Mouse (Mus musculus): ENCODE results near the gene Uncx. TPM values are rescaled to one million over a fixed set of nuclear protein-coding genes. Genes with fewer than 3 reads are reported as not detected.

The Uncx gene
- polyA plus RNA-seq, 1 experiment from 2014 or later = not detected

DNA sequence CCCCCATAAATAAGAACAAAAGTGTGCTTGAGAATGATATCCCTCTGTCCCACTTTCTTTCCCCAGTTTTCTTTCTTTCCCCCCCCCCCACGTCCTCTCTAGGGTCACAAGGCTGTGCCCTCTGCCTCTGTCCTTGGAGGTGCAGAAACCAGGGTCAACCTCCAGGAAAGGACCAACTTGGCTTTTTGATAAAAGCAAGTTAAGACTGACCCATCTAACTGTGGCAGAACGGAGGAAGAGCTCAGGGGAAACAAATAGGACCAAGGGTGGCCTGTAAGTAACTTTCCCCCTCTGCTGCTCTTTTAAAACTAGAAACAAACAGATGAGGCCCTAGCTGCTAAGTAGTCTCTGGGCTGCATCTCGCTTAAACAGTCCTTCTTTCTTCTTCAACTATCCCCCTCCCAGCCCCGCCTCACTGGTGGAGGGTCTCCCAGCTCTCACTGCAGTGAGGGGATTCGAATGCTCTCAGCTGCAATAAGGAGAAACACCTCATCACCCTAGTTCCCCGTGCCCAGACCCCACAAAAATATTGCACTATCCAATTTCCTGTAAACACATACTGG lies 12.9 kb downstream of the Uncx start:
- ATAC-seq (ENCODE audit: insufficient number of reproducible peaks, insufficient read depth, low FRiP score, low read depth) = no peak
- WGBS = 15% methylated on average over 6 of the region's 6 CpGs
- Histone ChIP-seq H3K4me1 (ENCODE audit: control insufficient read depth, insufficient read depth, low read length) (peaks cover 16% of the 10 kb centered on the region), H3K4me3 (ENCODE audit: low read depth, low read length) (no peak overlapping the region), H3K9ac (replicated peaks; ENCODE audit: low read depth, low read length) (no peak overlapping the region), H3K9me3 (ENCODE audit: control insufficient read depth, low read depth, low read length) (no peaks in the 10 kb centered on the region), H3K27me3 (ENCODE audit: control insufficient read depth, insufficient read depth, low read length) (peaks cover 62% of the 10 kb centered on the region), H3K4me2 (replicated peaks; ENCODE audit: low read depth, low read length) (no peak overlapping the region), H3K27ac (ENCODE audit: low read length) (no peak overlapping the region), H3K36me3 (ENCODE audit: control insufficient read depth, insufficient read depth, low read length) (no peaks in the 10 kb centered on the region)

DNA sequence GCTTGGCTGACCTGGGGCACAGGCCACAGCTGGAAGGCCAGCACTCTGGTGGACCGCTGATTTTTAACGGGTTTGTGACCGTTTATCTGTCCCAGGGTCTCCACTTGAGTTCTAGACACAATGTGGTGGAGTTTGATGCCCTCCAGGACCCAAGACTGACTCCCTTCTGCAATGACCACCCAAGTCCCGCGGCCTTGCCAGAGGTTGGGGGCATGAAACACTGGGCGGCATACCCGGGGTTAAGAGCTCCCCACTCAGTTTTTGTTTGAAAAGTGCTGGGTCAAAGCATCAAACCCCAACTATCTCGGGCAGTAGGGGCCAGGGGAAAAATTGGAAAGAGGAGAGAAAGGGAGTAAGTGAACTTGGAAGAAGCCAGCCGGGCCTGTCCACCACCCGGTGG lies 13.8 kb downstream of the Uncx start:
- Histone ChIP-seq H3K4me1 (ENCODE audit: control insufficient read depth, insufficient read depth, low read length) (peaks cover 16% of the 10 kb centered on the region), H3K9ac (replicated peaks; ENCODE audit: low read depth, low read length) (no peak overlapping the region), H3K9me3 (ENCODE audit: control insufficient read depth, low read depth, low read length) (no peaks in the 10 kb centered on the region), H3K4me2 (replicated peaks; ENCODE audit: low read depth, low read length) (no peak overlapping the region), H3K27me3 (ENCODE audit: control insufficient read depth, insufficient read depth, low read length) (peaks cover 57% of the 10 kb centered on the region), H3K27ac (ENCODE audit: low read length) (no peak overlapping the region), H3K36me3 (ENCODE audit: control insufficient read depth, insufficient read depth, low read length) (no peaks in the 10 kb centered on the region), H3K4me3 (ENCODE audit: low read depth, low read length) (no peak overlapping the region)
- no peak for ATAC-seq (ENCODE audit: insufficient number of reproducible peaks, insufficient read depth, low FRiP score, low read depth)
- WGBS = 8% methylated on average over 10 of the region's 10 CpGs

DNA sequence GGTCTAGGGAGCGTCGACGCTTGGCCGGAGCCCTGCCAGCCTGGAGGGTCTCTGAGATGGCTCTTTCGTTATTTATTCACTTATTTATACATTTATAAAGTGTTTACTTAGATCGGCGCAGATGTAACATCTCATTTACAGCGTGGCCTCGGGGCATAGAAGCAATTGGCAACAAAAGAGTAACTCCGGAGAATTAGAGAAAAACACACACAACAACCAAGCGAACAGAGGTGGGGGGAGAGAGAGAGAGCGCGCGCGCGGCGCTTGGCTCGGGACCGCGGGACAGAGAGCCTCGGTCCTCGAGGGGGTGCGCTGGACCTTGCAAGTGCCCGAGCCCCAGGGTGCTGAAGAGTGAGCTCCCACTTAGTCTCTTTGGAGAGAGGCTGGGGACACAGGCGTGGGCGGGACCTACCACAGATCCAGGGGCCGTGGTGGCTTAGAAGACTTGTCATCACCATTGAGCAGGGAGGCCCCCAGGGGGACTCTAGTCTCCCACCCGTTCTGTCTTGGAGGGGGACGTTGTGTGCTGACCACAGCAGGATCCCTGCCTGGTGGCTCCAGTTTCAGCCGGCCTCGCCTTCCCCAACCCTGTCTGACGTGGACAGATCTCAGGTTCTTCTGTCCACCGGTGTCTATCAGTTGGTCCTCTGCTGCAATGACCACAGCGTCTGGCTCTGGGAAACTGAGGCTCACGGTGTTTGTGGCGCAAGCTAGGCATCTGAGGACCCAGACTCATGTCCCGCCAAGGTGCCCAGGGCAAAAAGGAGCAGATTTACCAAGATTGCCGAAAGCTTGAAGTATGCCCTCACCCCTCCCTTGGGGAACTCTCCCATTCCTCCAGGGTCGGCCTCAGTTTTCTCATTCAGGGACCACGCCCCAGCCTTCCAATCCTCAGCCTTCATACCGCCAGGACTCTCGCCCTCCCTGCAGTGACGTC lies 14.5 kb downstream of the Uncx start:
- ATAC-seq (ENCODE audit: insufficient number of reproducible peaks, insufficient read depth, low FRiP score, low read depth) = 0 out of 2 replicates have a peak, but pooled peaks have one; percentile 34

DNA sequence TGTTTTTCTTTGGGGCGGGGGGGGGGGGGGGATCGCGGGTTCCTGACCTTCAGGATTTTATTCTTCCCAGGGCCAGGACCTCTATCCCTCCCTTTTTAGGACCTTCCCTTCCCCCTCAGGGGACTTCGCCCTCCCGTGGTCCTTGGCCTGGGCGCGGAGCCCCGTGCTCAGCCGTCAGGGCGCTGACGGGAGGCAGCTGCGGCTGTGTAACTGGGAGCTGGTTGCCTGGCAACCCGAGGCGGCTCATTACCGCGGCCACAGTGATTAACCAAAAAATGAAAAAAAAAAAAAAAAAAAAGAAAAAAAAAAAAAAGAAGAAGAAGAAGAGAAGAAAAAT lies 15.1 kb downstream of the Uncx start:
- Histone ChIP-seq H3K9me3 (ENCODE audit: control insufficient read depth, low read depth, low read length) (no peaks in the 10 kb centered on the region), H3K36me3 (ENCODE audit: control insufficient read depth, insufficient read depth, low read length) (no peaks in the 10 kb centered on the region), H3K27me3 (ENCODE audit: control insufficient read depth, insufficient read depth, low read length) (peaks cover 49% of the 10 kb centered on the region), H3K27ac (ENCODE audit: low read length) (no peak overlapping the region), H3K4me2 (replicated peaks; ENCODE audit: low read depth, low read length) (peak overlapping the region; percentile 26; the same call in 1 of the 2 replicates), H3K4me3 (ENCODE audit: low read depth, low read length) (peak overlapping the region; percentile 11; the same call in 1 of the 2 replicates), H3K4me1 (ENCODE audit: control insufficient read depth, insufficient read depth, low read length) (peaks cover 16% of the 10 kb centered on the region), H3K9ac (replicated peaks; ENCODE audit: low read depth, low read length) (no peak overlapping the region)
- ATAC-seq (ENCODE audit: insufficient number of reproducible peaks, insufficient read depth, low FRiP score, low read depth) = 0 out of 2 replicates have a peak, but pooled peaks have one; percentile 46
- WGBS = 0% methylated on average over 16 of the region's 16 CpGs

More for the DNA sequence above, 14.5 kb downstream of the Uncx start:
- H3K4me3 ChIP-seq (ENCODE audit: low read depth, low read length) = peak overlapping the region; percentile 11; the same call in 1 of the 2 replicates
- peaks cover 50% of the 10 kb centered on the region for H3K27me3 ChIP-seq (ENCODE audit: control insufficient read depth, insufficient read depth, low read length)
- 2% methylated on average over 43 of the region's 43 CpGs for WGBS
- H3K4me1 ChIP-seq (ENCODE audit: control insufficient read depth, insufficient read depth, low read length) = peaks cover 16% of the 10 kb centered on the region
- no peaks in the 10 kb centered on the region for H3K9me3 ChIP-seq (ENCODE audit: control insufficient read depth, low read depth, low read length)
- H3K4me2 ChIP-seq (replicated peaks; ENCODE audit: low read depth, low read length) = peak overlapping the region; percentile 26; the same call in 1 of the 2 replicates
- no peak overlapping the region for H3K27ac ChIP-seq (ENCODE audit: low read length)
- no peak overlapping the region for H3K9ac ChIP-seq (replicated peaks; ENCODE audit: low read depth, low read length)
- H3K36me3 ChIP-seq (ENCODE audit: control insufficient read depth, insufficient read depth, low read length) = no peaks in the 10 kb centered on the region

DNA sequence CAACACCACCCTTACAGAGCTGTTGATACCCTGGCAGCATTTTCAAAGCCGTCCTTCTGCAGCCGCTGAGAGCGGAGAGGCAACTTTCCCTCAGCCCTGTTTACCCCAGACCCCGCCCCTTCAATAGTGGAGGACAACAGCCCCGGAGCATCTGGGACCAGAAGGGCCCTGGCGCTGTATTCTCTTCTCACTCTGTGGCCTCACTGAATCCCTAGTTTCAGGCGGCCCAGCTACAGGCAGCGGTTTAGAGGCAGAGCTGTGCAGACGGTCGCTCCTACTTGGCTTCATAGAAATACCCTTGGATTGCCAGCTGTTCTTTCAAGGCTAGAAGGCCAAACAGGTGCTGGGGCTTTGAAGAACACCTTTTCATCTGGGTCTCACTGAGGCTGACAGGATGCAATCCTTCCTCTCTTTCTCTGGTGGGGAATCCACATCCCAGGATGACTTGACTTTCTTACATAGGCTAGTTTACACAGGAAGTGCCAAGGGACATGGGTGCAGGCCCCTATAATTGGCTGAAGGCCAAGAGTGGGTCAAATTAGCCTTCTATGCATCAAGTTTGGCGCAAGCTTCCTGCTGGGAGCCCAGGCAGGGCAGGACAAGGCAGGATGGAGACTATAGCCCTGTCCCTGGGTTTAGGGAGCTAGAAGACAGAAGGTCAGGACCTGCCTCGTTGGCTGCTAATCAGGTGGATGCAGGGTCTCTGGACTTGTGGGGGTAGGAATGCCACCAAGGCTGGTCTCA lies 15.8 kb downstream of the Uncx start:
- Histone ChIP-seq H3K4me1 (ENCODE audit: control insufficient read depth, insufficient read depth, low read length) (peaks cover 16% of the 10 kb centered on the region), H3K4me3 (ENCODE audit: low read depth, low read length) (no peak overlapping the region), H3K27me3 (ENCODE audit: control insufficient read depth, insufficient read depth, low read length) (peaks cover 44% of the 10 kb centered on the region), H3K4me2 (replicated peaks; ENCODE audit: low read depth, low read length) (no peak overlapping the region), H3K9me3 (ENCODE audit: control insufficient read depth, low read depth, low read length) (no peaks in the 10 kb centered on the region), H3K9ac (replicated peaks; ENCODE audit: low read depth, low read length) (no peak overlapping the region), H3K36me3 (ENCODE audit: control insufficient read depth, insufficient read depth, low read length) (no peaks in the 10 kb centered on the region), H3K27ac (ENCODE audit: low read length) (no peak overlapping the region)
- WGBS = 9% methylated on average over 12 of the region's 12 CpGs
- ATAC-seq (ENCODE audit: insufficient number of reproducible peaks, insufficient read depth, low FRiP score, low read depth) = peak; percentile 42; the same call in 1 of the 2 replicates

DNA sequence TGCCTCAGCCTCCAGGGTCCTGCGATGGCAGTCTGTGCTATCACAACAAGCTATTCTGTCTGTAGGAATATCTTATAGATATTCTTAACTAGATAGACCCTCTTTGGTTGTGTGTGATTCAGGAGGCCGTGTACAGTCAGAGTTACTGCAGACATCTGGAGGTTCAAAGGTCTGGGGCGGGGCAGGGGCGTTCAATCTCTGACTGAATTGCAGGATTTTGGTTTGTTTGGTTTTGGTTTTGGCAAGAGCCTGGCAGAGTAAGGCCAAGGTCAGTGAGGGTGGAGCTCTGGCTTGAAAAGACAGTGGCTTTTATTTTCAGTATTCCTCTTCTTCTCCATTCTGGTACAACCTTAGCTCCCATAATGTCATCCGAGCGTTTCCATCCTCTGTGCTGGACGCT lies 16.5 kb downstream of the Uncx start:
- H3K27me3 ChIP-seq (ENCODE audit: control insufficient read depth, insufficient read depth, low read length) = peaks cover 40% of the 10 kb centered on the region

DNA sequence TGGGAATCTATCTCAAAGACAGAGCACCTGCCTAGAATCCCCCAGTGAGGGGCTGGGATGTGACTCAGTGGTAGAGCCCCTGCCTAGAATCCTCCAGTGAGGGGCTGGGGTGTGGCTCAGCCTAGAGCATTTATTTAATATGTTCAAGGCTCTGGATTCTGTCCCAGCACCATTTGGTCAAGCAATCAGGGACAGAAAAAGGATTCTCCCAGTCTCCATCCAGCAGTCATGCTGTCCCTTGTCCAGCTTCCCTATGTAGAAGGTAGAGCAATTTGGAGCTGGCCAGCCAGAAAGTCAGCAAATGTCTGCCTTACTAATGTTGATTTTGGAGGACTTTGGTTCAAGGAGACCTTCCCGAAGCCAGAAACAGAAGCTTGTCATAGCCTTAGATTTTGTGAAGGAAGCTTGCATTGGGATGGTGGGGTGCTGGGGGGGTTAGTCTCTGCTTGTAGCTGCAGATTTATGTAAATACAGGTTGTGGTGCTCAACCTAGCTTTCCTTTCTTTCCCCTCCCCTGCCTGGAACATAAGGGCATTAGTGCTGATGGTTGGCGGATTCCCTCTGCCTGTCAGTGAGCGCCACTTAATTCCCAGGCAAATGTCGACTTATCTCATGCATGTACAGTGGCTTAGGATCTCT lies 18.2 kb downstream of the Uncx start:
- H3K9me3 ChIP-seq (ENCODE audit: control insufficient read depth, low read depth, low read length) = no peaks in the 10 kb centered on the region
- no peak overlapping the region for H3K4me3 ChIP-seq (ENCODE audit: low read depth, low read length)
- 66% methylated on average over 4 of the region's 4 CpGs for WGBS
- H3K27me3 ChIP-seq (ENCODE audit: control insufficient read depth, insufficient read depth, low read length) = peaks cover 31% of the 10 kb centered on the region
- no peak overlapping the region for H3K4me2 ChIP-seq (replicated peaks; ENCODE audit: low read depth, low read length)
- H3K27ac ChIP-seq (ENCODE audit: low read length) = no peak overlapping the region
- peaks cover 16% of the 10 kb centered on the region for H3K4me1 ChIP-seq (ENCODE audit: control insufficient read depth, insufficient read depth, low read length)
- no peak overlapping the region for H3K9ac ChIP-seq (replicated peaks; ENCODE audit: low read depth, low read length)
- H3K36me3 ChIP-seq (ENCODE audit: control insufficient read depth, insufficient read depth, low read length) = no peaks in the 10 kb centered on the region
- ATAC-seq (ENCODE audit: insufficient number of reproducible peaks, insufficient read depth, low FRiP score, low read depth) = no peak

More for the DNA sequence above, 16.5 kb downstream of the Uncx start:
- Histone ChIP-seq H3K27ac (ENCODE audit: low read length) (no peak overlapping the region), H3K9me3 (ENCODE audit: control insufficient read depth, low read depth, low read length) (no peaks in the 10 kb centered on the region), H3K4me2 (replicated peaks; ENCODE audit: low read depth, low read length) (no peak overlapping the region), H3K4me3 (ENCODE audit: low read depth, low read length) (no peak overlapping the region), H3K36me3 (ENCODE audit: control insufficient read depth, insufficient read depth, low read length) (no peaks in the 10 kb centered on the region), H3K9ac (replicated peaks; ENCODE audit: low read depth, low read length) (no peak overlapping the region), H3K4me1 (ENCODE audit: control insufficient read depth, insufficient read depth, low read length) (peaks cover 16% of the 10 kb centered on the region)
- ATAC-seq (ENCODE audit: insufficient number of reproducible peaks, insufficient read depth, low FRiP score, low read depth) = no peak
- WGBS = 35% methylated on average over 7 of the region's 7 CpGs

DNA sequence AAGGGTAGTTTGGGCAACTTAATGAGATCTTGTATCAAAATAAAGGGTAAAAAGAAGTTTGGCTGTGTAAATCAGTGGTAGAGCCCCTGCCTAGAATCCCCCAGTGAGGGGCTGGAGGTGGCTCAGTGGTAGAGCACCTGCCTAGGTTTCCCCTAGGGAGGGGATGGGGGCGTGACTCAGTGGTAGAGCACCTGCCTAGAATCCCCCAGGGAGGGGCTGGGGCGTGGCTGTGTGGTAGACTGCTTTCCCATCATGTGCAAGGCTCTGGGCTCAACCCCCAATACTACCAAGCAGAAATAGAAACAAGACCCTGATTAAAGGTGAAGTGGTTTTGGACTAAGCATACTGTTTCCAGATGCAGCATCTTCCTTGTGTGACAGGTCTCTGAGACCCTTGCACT lies 21.4 kb downstream of the Uncx start:
- Histone ChIP-seq H3K27ac (ENCODE audit: low read length) (no peak overlapping the region), H3K27me3 (ENCODE audit: control insufficient read depth, insufficient read depth, low read length) (peaks cover 19% of the 10 kb centered on the region), H3K4me3 (ENCODE audit: low read depth, low read length) (no peak overlapping the region), H3K4me2 (replicated peaks; ENCODE audit: low read depth, low read length) (no peak overlapping the region), H3K4me1 (ENCODE audit: control insufficient read depth, insufficient read depth, low read length) (no peaks in the 10 kb centered on the region), H3K36me3 (ENCODE audit: control insufficient read depth, insufficient read depth, low read length) (no peaks in the 10 kb centered on the region), H3K9ac (replicated peaks; ENCODE audit: low read depth, low read length) (no peak overlapping the region), H3K9me3 (ENCODE audit: control insufficient read depth, low read depth, low read length) (no peaks in the 10 kb centered on the region)
- 50% methylated on average over 2 of the region's 2 CpGs for WGBS
- ATAC-seq (ENCODE audit: insufficient number of reproducible peaks, insufficient read depth, low FRiP score, low read depth) = no peak

Data from stomach, embryonic 14.5 days (tissue).